Mouse (Mus musculus): ENCODE results near the gene Mrpl18. TPM values are rescaled to one million over a fixed set of nuclear protein-coding genes. Genes with fewer than 3 reads are reported as not detected.
"Not testable (repeated sequence)": the region's sequence is repeated elsewhere in the genome, so short reads cannot be mapped to it uniquely, and the experiment has no call there.

Gene Mrpl18
- polyA plus RNA-seq, 1 experiment from 2014 or later = 207 TPM

GRCm38 (mm10) chr17:12904349-12904748, 11.8 kb downstream of the Mrpl18 start:
- Histone ChIP-seq H3K9me3 (no peaks in the 10 kb centered on the region), H3K4me3 (no peak overlapping the region), H3K36me3 (replicated peaks) (peaks cover 56% of the 10 kb centered on the region), H3K4me1 (peaks cover 13% of the 10 kb centered on the region), H3K27ac (no peak overlapping the region), H3K27me3 (ENCODE audit: poor library complexity, severe bottlenecking) (no peaks in the 10 kb centered on the region)
- no peak for DNase-seq (ENCODE audit: extremely low spot score, low spot score)
- 77% methylated on average over 1 of the region's 1 CpGs for WGBS

DNA sequence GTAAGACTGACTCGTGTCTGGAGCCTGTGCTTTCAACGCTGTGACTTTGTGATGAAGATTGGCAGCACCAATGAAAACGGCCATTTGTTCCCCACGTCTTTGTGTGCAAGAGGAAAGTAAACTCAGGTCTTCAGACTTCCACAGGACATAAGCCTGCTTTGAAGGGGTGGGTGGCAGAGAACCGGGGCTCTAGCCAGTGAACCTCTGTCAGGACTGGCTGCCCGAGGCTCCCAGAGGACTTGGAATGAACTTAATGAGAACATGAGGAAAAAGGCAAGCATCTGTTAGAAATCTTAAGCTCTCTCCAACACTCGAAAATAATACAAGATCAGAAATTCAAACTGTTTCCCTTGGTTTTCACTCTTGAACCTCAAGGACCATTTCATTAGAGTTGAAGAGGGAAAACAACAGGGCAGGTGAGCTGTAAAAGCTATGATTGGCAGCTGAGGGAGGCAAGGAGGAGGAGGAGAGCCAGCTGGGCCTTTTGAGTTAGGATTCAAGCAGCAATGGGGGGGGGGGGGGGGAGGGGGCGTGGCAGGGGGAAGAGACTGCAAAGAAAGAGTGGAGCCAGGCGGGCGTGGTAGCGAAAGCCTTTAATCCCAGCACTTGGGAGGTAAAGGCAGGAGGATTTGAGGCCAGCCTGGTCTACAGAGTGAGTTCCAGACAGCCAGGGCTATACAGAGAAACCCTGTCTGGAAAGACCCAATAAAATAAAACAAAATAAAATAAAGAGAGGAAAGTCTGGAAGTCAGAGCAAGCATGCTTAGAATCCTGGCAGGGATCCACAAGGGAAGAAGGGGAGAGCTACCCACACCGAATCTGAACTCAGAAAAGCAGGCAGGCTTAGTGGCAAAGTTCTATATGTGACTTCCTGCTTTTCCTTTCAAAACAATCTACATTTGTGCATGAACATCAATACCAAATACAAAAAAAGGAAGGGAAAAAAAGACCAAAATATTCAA, 12.5 kb downstream of the Mrpl18 start:
- peaks cover 59% of the 10 kb centered on the region for H3K36me3 ChIP-seq (replicated peaks)
- no peak overlapping the region for H3K4me3 ChIP-seq
- H3K9me3 ChIP-seq = no peaks in the 10 kb centered on the region
- no peaks in the 10 kb centered on the region for H3K27me3 ChIP-seq (ENCODE audit: poor library complexity, severe bottlenecking)
- peak; percentile 55 for DNase-seq (ENCODE audit: extremely low spot score, low spot score)
- WGBS = 28% methylated on average over 11 of the region's 12 CpGs
- peak overlapping the region; percentile 66 for H3K27ac ChIP-seq
- H3K4me1 ChIP-seq = peaks cover 13% of the 10 kb centered on the region

DNA sequence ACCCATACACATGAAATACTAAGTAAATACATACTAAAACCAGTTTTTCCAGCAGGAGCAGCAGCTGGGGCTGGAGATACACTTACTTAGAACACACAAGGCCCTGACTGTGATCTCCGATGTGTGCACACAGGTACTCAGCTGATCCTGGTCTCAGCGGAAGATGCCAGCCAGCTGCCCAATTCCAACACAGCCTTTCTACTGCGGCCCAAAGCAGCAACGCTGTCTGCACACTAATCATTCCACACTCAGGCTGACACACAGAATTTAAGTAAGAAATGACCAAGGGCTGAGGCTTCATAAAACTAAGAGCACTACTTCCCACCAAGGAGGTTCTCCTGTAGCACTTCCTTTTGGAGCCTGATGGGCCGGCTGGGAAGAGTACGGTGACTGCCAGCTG, 13.9 kb downstream of the Mrpl18 start:
- peaks cover 65% of the 10 kb centered on the region for H3K36me3 ChIP-seq (replicated peaks)
- no peak for DNase-seq (ENCODE audit: extremely low spot score, low spot score)

DNA sequence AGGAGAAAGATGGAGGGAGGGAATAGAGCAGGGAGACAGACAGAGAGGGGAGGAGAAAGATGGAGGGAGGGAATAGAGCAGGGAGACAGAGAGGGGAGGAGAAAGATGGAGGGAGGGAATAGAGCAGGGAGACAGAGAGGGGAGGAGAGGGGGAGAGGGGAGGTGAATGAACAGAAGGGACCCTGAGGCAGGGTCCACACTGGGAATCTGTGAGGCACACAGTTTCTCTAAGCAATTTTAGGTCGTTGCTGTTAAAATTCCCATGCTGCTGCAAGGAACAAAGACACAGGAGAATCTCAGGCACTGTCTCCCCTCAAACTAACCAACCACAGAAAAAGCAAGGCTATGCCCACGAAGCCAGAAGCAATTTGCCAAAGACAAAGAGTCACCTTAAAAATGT, 17.5 kb downstream of the Mrpl18 start:
- H3K9me3 ChIP-seq; H3K4me3 ChIP-seq; H3K27me3 ChIP-seq (ENCODE audit: poor library complexity, severe bottlenecking); DNase-seq (ENCODE audit: extremely low spot score, low spot score): not testable (repeated sequence)
- Histone ChIP-seq H3K36me3 (replicated peaks) (peaks cover 56% of the 10 kb centered on the region), H3K4me1 (peaks cover 13% of the 10 kb centered on the region), H3K27ac (peak overlapping the region; percentile 71; the same call in 1 of the 2 replicates)
- WGBS = 51% methylated on average over 2 of the region's 2 CpGs

More for the DNA sequence above, 13.9 kb downstream of the Mrpl18 start:
- 95% methylated on average over 6 of the region's 6 CpGs for WGBS
- peaks cover 18% of the 10 kb centered on the region for H3K4me1 ChIP-seq
- H3K4me3 ChIP-seq = no peak overlapping the region
- H3K27me3 ChIP-seq (ENCODE audit: poor library complexity, severe bottlenecking) = no peaks in the 10 kb centered on the region
- no peak overlapping the region for H3K27ac ChIP-seq
- H3K9me3 ChIP-seq = no peaks in the 10 kb centered on the region

DNA sequence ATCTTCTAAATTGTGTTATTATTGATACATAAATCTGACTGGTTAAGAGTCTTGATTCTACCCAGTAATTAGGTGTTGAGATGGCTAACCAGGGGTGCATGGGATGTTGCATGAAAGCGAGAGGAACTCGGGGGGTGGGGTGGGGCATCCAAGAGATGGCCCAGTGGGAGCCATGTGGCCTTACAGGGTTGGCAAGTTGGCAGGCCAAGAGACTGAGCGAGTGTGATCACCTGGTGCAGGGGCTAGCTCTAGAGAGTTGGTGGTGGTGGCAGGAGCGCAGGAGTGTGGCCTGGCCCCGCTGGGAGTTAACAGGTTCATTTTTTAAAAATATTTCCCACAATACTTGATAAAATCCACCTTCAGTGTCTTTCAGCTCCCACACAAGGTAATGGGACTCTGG, 18.5 kb downstream of the Mrpl18 start:
- no peaks in the 10 kb centered on the region for H3K27me3 ChIP-seq (ENCODE audit: poor library complexity, severe bottlenecking)
- no peak for DNase-seq (ENCODE audit: extremely low spot score, low spot score)
- no peak overlapping the region for H3K4me3 ChIP-seq
- 81% methylated on average over 5 of the region's 5 CpGs for WGBS
- peaks cover 5% of the 10 kb centered on the region for H3K4me1 ChIP-seq
- no peaks in the 10 kb centered on the region for H3K9me3 ChIP-seq
- peaks cover 52% of the 10 kb centered on the region for H3K36me3 ChIP-seq (replicated peaks)
- peak overlapping the region; percentile 63 for H3K27ac ChIP-seq

GRCm38 (mm10) chr17:12892033-12892432, 24.1 kb downstream of the Mrpl18 start:
- no peaks in the 10 kb centered on the region for H3K9me3 ChIP-seq
- WGBS = 95% methylated on average over 9 of the region's 9 CpGs
- H3K4me3 ChIP-seq = no peak overlapping the region
- DNase-seq (ENCODE audit: extremely low spot score, low spot score) = no peak
- H3K27ac ChIP-seq = no peak overlapping the region
- peaks cover 50% of the 10 kb centered on the region for H3K36me3 ChIP-seq (replicated peaks)
- no peaks in the 10 kb centered on the region for H3K4me1 ChIP-seq
- no peaks in the 10 kb centered on the region for H3K27me3 ChIP-seq (ENCODE audit: poor library complexity, severe bottlenecking)

DNA sequence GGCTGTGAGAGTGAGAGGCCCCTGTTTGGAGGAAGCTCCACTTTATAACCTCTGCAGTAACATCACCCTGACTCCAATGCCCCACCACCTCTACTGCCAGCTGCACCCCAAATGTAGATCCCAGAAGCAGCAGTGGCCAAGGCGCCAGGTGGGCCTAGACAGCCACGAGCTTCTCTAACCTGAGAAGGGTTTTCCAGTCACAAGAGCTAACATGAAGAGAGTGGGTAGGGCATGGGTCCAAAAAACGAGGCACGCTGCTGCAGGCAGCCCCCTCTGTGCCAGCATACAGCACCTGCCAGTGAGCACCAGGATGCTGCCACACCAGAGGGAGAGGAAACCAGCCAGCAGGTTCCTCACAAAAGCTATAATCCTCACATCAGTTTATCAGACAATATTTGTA, 25.1 kb downstream of the Mrpl18 start:
- Histone ChIP-seq H3K4me1 (no peaks in the 10 kb centered on the region), H3K9me3 (no peaks in the 10 kb centered on the region), H3K27ac (no peak overlapping the region), H3K4me3 (no peak overlapping the region), H3K27me3 (ENCODE audit: poor library complexity, severe bottlenecking) (no peaks in the 10 kb centered on the region), H3K36me3 (replicated peaks) (peaks cover 42% of the 10 kb centered on the region)
- WGBS = 90% methylated on average over 4 of the region's 4 CpGs
- no peak for DNase-seq (ENCODE audit: extremely low spot score, low spot score)

GRCm38 (mm10) chr17:12887021-12887775, 28.9 kb downstream of the Mrpl18 start:
- no peak overlapping the region for H3K27ac ChIP-seq
- WGBS = 91% methylated on average over 15 of the region's 15 CpGs
- H3K36me3 ChIP-seq (replicated peaks) = peaks cover 37% of the 10 kb centered on the region
- H3K4me1 ChIP-seq = no peaks in the 10 kb centered on the region
- no peaks in the 10 kb centered on the region for H3K9me3 ChIP-seq
- no peak overlapping the region for H3K4me3 ChIP-seq
- no peak for DNase-seq (ENCODE audit: extremely low spot score, low spot score)
- no peaks in the 10 kb centered on the region for H3K27me3 ChIP-seq (ENCODE audit: poor library complexity, severe bottlenecking)

DNA sequence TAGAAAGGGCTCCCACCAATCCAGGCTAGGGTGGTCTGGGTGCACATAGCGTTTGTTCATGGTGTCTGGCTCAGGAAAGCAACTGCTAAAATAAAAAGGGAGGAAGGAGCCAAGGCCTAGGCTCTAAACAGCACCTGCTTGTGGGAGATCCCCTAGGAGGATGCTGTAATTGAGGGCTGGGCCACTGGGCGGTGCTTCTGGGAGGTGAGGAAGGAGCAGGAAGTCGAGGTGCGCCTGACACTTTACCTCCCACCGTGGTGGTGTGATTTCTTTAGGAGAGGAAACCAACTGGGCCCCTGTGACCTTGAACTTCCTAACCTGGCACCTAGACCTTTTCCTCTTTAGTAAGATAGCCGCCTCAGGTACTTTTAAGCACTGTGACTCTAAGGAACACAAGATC, 29.5 kb downstream of the Mrpl18 start:
- Histone ChIP-seq H3K4me1 (no peaks in the 10 kb centered on the region), H3K36me3 (replicated peaks) (peaks cover 31% of the 10 kb centered on the region), H3K4me3 (no peak overlapping the region), H3K27me3 (ENCODE audit: poor library complexity, severe bottlenecking) (no peaks in the 10 kb centered on the region), H3K27ac (no peak overlapping the region), H3K9me3 (no peaks in the 10 kb centered on the region)
- DNase-seq (ENCODE audit: extremely low spot score, low spot score) = no peak
- 42% methylated on average over 6 of the region's 6 CpGs for WGBS

- Histone ChIP-seq H3K36me3 (replicated peaks) (no peaks in the 10 kb centered on the region), H3K9me3 (no peaks in the 10 kb centered on the region), H3K4me1 (no peaks in the 10 kb centered on the region), H3K27me3 (ENCODE audit: poor library complexity, severe bottlenecking) (peaks cover 9% of the 10 kb centered on the region), H3K4me3 (no peak overlapping the region), H3K27ac (no peak overlapping the region)
- 77% methylated on average over 1 of the region's 1 CpGs for WGBS
- no peak for DNase-seq (ENCODE audit: extremely low spot score, low spot score)
Observed at GRCm38 (mm10) chr17:12881216-12881615, 34.9 kb downstream of the Mrpl18 start.

DNA sequence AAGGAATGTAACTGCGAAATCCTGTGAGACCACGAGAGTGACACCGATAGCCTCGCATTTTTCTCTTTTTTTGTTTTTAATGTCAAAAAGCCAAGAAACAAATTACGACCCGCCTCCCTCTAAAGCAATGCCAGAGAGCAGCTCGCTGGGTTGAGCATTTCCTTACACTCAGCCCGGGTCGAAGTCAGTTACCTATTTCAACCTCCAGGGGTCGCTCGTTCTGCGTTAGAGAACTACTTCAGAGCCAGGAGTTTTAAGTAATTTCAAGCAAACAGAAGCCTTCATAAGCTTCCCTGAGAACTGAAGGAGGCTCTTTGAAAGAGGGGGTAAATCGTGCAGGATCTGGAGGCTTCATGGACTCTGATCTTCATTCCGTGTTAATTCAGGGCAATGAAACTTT, 36.0 kb downstream of the Mrpl18 start:
- peak; percentile 72 for DNase-seq (ENCODE audit: extremely low spot score, low spot score)
- H3K4me3 ChIP-seq = 0 out of 2 replicates have a peak overlapping the region, but pooled peaks have one; percentile 1
- no peaks in the 10 kb centered on the region for H3K4me1 ChIP-seq
- H3K9me3 ChIP-seq = no peaks in the 10 kb centered on the region
- H3K36me3 ChIP-seq (replicated peaks) = no peaks in the 10 kb centered on the region
- WGBS = 8% methylated on average over 14 of the region's 14 CpGs
- H3K27ac ChIP-seq = no peak overlapping the region
- peaks cover 9% of the 10 kb centered on the region for H3K27me3 ChIP-seq (ENCODE audit: poor library complexity, severe bottlenecking)

- H3K4me1 ChIP-seq = peaks cover 4% of the 10 kb centered on the region; the same call in 1 of the 2 replicates
- H3K27me3 ChIP-seq (ENCODE audit: poor library complexity, severe bottlenecking) = peaks cover 16% of the 10 kb centered on the region
- no peak within 1 kb of the TSS for H3K4me3 ChIP-seq
- DNase-seq (ENCODE audit: extremely low spot score, low spot score) = no peak
- H3K36me3 ChIP-seq (replicated peaks) = no peaks in the 10 kb centered on the region
- WGBS = 85% methylated on average over 5 of the region's 5 CpGs
- H3K9me3 ChIP-seq = no peaks in the 10 kb centered on the region
- no peak within 1 kb of the TSS for H3K27ac ChIP-seq
Observed at GRCm38 (mm10) chr17:12875734-12876133, 40.4 kb downstream of the Mrpl18 start, which contains the start of gene Mrgprh. Mrgprh (plus strand) TSS chr17:12876034.

Data from forebrain, embryonic 10.5 days (tissue).